Mouse (Mus musculus) hindbrain, embryonic 14.5 days (tissue): Measurements from ENCODE around the gene Ssh3. TPM values are rescaled to one million over a fixed set of nuclear protein-coding genes. Genes with fewer than 3 reads are reported as not detected.

Source experiments
- ATAC-seq: fragments of 200-750 bp; cut with Nextera tagmentation; 2 replicates; pipeline ENCODE4 v1.8.0; 2017; ENCODE audit warnings: moderate number of reproducible peaks, mild to moderate bottlenecking, moderate TSS enrichment, moderate library complexity; ENCODE audit not compliant: low FRiP score
- DNase-seq: peaks from one replicate; pipeline ENCODE4 v3.0.0-alpha.2; 2015; ENCODE audit warnings: low spot score
- H3K27ac ChIP-seq: fragments of 300-500 bp; sonication (generic); 2 replicates; pipeline ENCODE4 v1.5.1; 2014; ENCODE audit warnings: mild to moderate bottlenecking, moderate library complexity
- H3K27me3 ChIP-seq: fragments of 300-500 bp; sonication (generic); 2 replicates; pipeline ENCODE4 v1.6.1; 2014; ENCODE audit warnings: mild to moderate bottlenecking, low read length, mixed read lengths; ENCODE audit not compliant: control insufficient read depth, insufficient read depth
- H3K36me3 ChIP-seq: fragments of 300-500 bp; sonication (generic); replicated peaks from 2 replicates; pipeline ENCODE4 v1.6.1; 2014; ENCODE audit not compliant: control insufficient read depth, insufficient read depth
- H3K4me1 ChIP-seq: fragments of 300-500 bp; sonication (generic); replicated peaks from 2 replicates; pipeline ENCODE4 v1.6.1; 2014; ENCODE audit warnings: antibody characterized with exemption, low read length, mixed read lengths; ENCODE audit not compliant: control insufficient read depth, insufficient read depth
- H3K4me2 ChIP-seq: fragments of 300-500 bp; sonication (generic); replicated peaks from 2 replicates; pipeline ENCODE4 v1.6.1; 2014; ENCODE audit warnings: mild to moderate bottlenecking, moderate library complexity
- H3K4me3 ChIP-seq: fragments of 300-500 bp; sonication (generic); replicated peaks from 2 replicates; pipeline ENCODE4 v1.5.1; 2014; ENCODE audit warnings: mild to moderate bottlenecking, low read length
- H3K9ac ChIP-seq: fragments of 300-500 bp; sonication (generic); 2 replicates; pipeline ENCODE4 v1.6.1; 2014
- H3K9me3 ChIP-seq: fragments of 300-500 bp; sonication (generic); 2 replicates; pipeline ENCODE4 v1.6.1; 2016; ENCODE audit warnings: low read length; ENCODE audit not compliant: control insufficient read depth
- WGBS: fragments of 180-500 bp; shearing (Covaris S2); extraction: QIAGEN DNeasy Blood & Tissue Kit; methylation state at CpG from one replicate; pipeline ENCODE4 v1.1.7; 2014; 5-methylcytosine and 5-hydroxymethylcytosine counted together
- polyA plus RNA-seq: library from polyadenylated mRNA; unstranded; fragments of >200 nt; fragmentation: Nextera tagmentation; extraction: Ambion mirVana; gene quantifications from 2 replicates; pipeline ENCODE4 v1.2.1, GENCODE M21; 2014

The Ssh3 gene
- polyA plus RNA-seq, 1 experiment from 2014 or later, result 12.9 TPM

DNA sequence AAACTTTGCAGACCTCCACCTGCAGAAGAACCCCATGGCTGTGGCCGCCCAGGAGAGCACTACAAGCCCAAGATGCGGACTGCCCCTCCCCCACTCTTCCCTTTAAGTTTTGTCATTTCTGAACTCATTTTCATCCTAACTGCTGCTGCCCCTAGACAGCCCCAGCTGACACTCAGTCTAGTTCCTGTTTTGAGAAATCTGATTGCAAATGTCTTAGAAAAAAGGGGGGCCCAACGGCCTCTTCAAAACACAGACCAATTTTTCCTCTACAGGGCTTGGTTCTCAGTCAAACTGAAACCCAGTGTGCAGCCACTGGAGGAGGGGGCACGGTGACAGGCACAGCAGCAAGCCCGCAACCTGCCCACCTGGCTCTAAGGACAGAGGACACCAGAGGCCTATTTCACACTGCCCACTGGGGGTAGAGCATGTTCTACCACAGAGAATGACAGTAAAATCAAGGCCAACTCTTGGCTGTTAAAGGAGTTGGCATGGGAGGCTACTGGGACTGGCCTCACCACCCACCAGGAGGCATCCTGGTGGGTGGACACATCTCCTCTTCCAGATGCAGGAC, 35.4 kb upstream of the Ssh3 start:
- no peaks in the 10 kb centered on the region for H3K36me3 ChIP-seq
- peaks cover 61% of the 10 kb centered on the region for H3K4me1 ChIP-seq
- H3K4me3 ChIP-seq, result peak overlapping the region; percentile 96
- H3K9me3 ChIP-seq, result no peaks in the 10 kb centered on the region
- no peak for DNase-seq
- ATAC-seq, result no peak
- H3K27me3 ChIP-seq, result no peaks in the 10 kb centered on the region
- no peak overlapping the region for H3K27ac ChIP-seq
- peak overlapping the region; percentile 98 for H3K9ac ChIP-seq
- WGBS, result 76% methylated on average over 5 of the region's 5 CpGs
- H3K4me2 ChIP-seq, result peak overlapping the region; percentile 83

DNA sequence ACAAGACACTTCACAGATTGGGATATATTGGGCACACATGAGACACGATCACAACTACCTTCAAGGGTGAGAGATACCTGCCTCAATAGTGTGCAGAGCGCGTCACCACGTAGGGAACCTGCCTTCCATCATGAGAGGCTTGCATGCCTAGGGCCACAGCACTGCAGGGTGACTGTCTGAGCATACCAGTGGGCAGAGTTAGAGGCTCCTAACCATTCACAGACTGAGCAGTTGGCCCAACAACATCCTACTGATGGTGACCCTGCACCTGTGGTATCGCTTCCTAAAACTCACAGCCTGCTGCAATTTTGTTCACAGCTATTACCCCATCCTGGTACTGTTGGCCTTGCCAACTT, 34.6 kb upstream of the Ssh3 start:
- no peak overlapping the region for H3K4me3 ChIP-seq
- no peaks in the 10 kb centered on the region for H3K27me3 ChIP-seq
- 93% methylated on average over 5 of the region's 5 CpGs for WGBS
- no peaks in the 10 kb centered on the region for H3K9me3 ChIP-seq
- DNase-seq, result no peak
- peak overlapping the region; percentile 83 for H3K4me2 ChIP-seq
- peaks cover 61% of the 10 kb centered on the region for H3K4me1 ChIP-seq
- H3K27ac ChIP-seq, result no peak overlapping the region
- H3K9ac ChIP-seq, result no peak overlapping the region
- ATAC-seq, result no peak
- no peaks in the 10 kb centered on the region for H3K36me3 ChIP-seq

DNA sequence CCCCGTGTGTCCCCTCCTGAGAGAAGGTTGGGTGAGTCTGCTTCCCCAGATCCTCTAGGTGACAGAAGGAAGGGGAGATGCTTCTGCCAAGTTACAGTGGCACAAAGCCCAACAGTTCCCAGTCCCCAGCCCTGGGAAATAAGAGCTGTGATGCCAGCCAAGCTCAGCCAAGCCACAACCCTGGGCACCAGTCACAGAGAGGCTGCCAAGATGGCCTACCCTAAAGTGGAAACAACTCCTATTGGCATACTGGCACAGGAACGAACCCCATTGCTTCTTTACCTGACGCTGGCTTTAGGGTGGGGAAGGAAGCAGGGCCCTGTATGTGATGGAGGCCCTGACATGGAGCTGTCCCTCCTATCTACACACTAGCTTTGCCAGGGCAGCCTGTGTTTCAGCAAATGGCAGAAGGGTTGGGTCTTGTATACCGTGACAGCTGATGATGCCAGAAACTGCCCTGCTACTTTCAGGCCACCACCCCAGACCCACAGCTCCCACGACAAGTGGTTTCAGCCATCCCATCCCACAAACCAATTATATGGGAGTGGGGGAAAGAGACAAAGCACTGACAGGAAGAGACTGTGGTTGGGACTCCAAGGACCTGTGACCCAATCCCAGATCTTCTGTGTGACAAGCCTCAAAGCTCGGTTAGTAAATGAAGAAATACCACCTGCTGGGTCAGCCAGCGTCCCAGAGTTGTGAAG, 34.1 kb upstream of the Ssh3 start:
- peak overlapping the region; percentile 83 for H3K4me2 ChIP-seq
- no peaks in the 10 kb centered on the region for H3K9me3 ChIP-seq
- H3K27me3 ChIP-seq, result no peaks in the 10 kb centered on the region
- no peak overlapping the region for H3K4me3 ChIP-seq
- H3K9ac ChIP-seq, result peak overlapping the region; percentile 47; the same call in 1 of the 2 replicates
- no peaks in the 10 kb centered on the region for H3K36me3 ChIP-seq
- WGBS, result 64% methylated on average over 7 of the region's 7 CpGs
- peaks cover 61% of the 10 kb centered on the region for H3K4me1 ChIP-seq
- ATAC-seq, result no peak
- DNase-seq, result peak; percentile 59
- peak overlapping the region; percentile 71 for H3K27ac ChIP-seq

DNA sequence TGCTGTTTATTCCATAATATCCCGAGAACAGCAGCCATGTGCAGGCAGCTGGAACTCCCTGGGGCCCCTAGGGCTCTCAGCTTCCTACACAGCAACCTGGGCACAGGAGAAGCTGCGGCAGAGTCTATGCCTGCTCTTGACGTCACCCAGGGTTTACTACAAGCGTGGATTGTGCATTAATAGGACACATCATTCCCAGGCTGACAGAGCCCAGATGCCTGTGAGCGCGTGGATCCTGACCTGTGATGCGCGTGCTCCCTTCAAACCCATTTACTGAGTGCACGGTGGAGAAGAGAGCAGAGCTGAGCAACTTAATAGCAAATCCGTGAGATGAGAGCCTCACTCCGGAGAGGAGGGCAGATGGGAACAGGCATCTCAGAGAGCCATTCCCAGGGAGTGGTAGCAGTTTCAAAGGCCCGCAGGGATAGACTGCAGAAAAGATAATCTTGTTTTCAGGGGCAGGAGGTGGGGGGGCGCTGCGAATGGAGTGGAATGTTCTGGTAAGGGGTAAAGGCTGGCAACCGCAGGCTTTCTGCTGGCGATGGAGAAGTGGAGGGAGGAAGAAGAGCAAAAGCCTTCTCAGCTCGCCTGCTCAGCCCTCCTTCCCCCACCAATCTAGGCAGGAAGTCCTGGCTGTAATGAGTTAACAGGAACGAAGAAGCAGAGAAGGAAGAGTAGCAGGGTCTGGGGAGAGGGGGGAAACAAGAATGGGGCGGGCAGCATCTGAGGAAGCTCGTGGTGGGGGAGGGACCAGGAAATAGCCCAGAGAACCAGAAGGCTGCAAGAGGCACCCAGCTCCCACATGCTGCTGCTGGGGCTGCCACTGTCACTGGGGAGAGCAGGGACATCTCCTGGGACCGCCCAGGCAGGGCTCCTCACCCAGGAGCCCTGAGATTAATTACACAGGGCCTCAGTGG, 33.0 kb upstream of the Ssh3 start:
- H3K27me3 ChIP-seq, result no peaks in the 10 kb centered on the region
- peak overlapping the region; percentile 47 for H3K9ac ChIP-seq
- peak overlapping the region; percentile 71 for H3K27ac ChIP-seq
- no peaks in the 10 kb centered on the region for H3K36me3 ChIP-seq
- 0 out of 2 replicates have a peak overlapping the region, but pooled peaks have one; percentile 7 for H3K4me3 ChIP-seq
- peaks cover 61% of the 10 kb centered on the region for H3K4me1 ChIP-seq
- H3K9me3 ChIP-seq, result no peaks in the 10 kb centered on the region
- peak overlapping the region; percentile 83 for H3K4me2 ChIP-seq
- WGBS, result 36% methylated on average over 21 of the region's 21 CpGs
- ATAC-seq, result peak; percentile 16
- no peak for DNase-seq

DNA sequence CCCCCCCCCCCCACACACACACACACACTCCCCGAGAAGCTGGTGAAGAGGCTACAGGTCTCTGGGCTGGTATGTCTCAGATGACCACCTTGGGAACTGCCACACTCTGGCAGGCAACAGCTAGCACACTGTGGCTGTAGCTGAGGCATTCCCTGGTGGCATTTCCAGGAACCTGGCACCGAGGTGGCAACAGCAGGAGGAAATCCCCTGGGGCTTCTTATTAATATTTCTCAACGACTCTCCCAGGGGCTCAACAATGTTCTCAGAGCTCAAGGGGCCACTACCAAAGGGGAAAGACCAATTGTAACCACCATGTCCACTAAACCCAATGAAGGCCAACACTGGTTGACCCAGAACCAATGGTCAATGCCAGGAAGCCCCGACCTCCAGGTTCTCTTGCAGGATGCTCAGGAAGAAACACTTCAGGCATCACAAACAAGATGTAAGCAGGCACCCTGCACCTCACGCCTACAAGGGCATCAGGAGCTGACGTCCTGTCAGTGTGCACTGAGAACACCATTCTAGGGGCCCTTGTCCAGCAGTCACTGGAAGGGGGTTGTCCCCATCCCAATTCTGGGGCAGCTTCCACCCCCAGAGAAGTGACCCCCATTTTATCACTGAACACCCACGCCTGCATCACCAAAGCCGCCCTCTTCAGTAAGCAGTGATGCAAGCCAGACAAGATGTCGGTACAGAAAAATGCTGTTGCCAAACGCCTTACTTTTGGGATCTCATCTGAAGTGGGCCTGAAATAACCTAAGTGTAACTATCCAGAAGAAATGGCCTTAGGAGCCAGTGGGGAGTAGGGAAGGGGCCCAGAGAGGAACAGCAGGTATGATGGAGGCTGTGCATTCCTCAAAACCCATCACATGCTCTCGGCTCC, 32.1 kb upstream of the Ssh3 start:
- Histone ChIP-seq H3K4me3 (no peak overlapping the region), H3K9ac (peak overlapping the region; percentile 47; the same call in 1 of the 2 replicates), H3K27ac (peak overlapping the region; percentile 71), H3K4me2 (peak overlapping the region; percentile 83), H3K36me3 (no peaks in the 10 kb centered on the region), H3K27me3 (no peaks in the 10 kb centered on the region), H3K4me1 (peaks cover 55% of the 10 kb centered on the region), H3K9me3 (no peaks in the 10 kb centered on the region)
- DNase-seq (no peak), ATAC-seq (no peak)
- WGBS, result 64% methylated on average over 11 of the region's 11 CpGs

DNA sequence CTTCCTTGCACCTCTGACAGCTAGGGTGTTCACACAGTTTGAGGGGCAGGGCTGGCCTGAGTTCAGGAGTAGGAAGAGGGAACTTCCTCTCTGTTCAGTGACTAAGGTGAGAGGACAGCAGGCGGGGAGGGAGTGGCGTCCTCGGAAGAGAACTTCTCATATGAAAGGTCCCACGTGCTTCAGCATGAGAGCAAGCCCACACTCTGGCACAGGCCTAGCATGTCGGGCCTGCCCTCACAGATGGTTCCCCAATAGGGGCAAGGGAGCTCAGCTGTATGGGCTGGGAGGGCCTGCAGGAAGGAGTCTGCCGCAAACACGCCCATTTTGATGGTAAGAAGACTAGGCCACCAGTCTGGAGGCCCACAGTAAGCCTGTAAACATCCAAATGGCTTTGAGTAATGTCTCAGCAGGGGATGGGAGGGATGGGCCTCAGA, 31.3 kb upstream of the Ssh3 start:
- ATAC-seq, result no peak

DNA sequence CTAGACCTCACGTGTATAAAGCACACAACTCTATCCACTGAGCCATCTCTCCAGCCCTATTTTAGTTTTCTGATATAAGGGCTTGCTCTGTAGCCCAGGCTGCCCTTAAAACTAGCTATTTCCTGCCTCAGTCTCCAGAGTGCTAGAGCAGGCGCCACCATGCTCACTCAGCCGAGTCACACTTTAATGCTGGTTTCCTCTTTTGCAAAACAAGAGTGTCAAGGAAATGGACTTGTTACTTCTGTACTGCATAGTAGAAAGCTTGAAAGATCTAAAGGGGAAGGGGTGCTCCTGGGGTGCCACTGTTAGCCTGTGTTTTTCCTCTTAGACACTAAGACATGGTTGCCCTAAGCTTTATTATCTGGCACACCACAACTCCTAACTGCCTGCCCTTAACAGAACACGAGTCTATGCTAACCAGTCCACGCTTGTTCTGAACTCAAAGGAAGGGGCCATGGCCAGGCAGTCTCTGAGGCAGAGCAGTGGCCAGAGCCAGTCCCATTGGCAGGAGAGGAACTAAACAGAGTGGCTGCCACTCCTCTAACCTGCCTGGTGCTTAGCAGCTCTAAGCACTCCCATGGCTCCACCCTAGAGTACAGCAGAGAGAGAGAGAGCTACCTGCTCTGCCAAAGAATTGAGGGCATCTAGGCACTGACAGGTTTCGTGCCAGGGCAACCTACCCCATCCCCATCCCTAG, 30.7 kb upstream of the Ssh3 start:
- Histone ChIP-seq H3K4me1 (peaks cover 48% of the 10 kb centered on the region), H3K36me3 (peaks cover 4% of the 10 kb centered on the region; the same call in 1 of the 2 replicates), H3K4me2 (no peak overlapping the region), H3K9me3 (no peaks in the 10 kb centered on the region), H3K27me3 (no peaks in the 10 kb centered on the region), H3K27ac (no peak overlapping the region), H3K9ac (no peak overlapping the region), H3K4me3 (no peak overlapping the region)
- DNase-seq (no peak), ATAC-seq (no peak)
- 83% methylated on average over 6 of the region's 6 CpGs for whole genome bisulfite sequencing

More for the DNA sequence above, 31.3 kb upstream of the Ssh3 start:
- H3K36me3 ChIP-seq, result no peaks in the 10 kb centered on the region
- H3K27ac ChIP-seq, result no peak overlapping the region
- DNase-seq, result no peak
- no peak overlapping the region for H3K9ac ChIP-seq
- H3K9me3 ChIP-seq, result no peaks in the 10 kb centered on the region
- H3K4me1 ChIP-seq, result peaks cover 54% of the 10 kb centered on the region
- WGBS, result 47% methylated on average over 7 of the region's 7 CpGs
- no peaks in the 10 kb centered on the region for H3K27me3 ChIP-seq
- no peak overlapping the region for H3K4me2 ChIP-seq
- no peak overlapping the region for H3K4me3 ChIP-seq

DNA sequence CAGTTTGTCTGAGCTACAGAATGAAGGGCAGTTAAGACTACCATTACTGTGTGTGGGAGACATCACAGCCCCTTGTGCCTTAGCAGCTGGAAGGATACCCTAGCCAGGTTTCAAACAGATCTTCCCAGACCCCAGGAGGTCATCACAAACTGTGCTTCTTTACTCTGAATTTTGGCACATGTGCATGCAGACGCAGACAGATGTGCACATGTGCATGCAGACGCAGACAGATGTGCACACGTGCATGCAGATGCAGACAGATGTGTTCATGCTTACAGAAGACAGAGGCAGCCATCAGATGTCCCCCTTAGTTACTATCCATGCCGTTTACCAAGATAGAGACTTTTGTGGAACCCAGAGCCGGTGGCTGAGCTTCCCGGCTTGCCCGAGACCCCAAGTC, 30.1 kb upstream of the Ssh3 start:
- Histone ChIP-seq H3K36me3 (peaks cover 5% of the 10 kb centered on the region; the same call in 1 of the 2 replicates), H3K4me1 (peaks cover 42% of the 10 kb centered on the region), H3K4me3 (no peak overlapping the region), H3K27me3 (no peaks in the 10 kb centered on the region), H3K4me2 (no peak overlapping the region), H3K27ac (no peak overlapping the region), H3K9me3 (no peaks in the 10 kb centered on the region), H3K9ac (no peak overlapping the region)
- WGBS, result 91% methylated on average over 7 of the region's 7 CpGs
- DNase-seq (no peak), ATAC-seq (no peak)
